Mouse (Mus musculus): ENCODE results near the gene Nfe2l1. TPM values are rescaled to one million over a fixed set of nuclear protein-coding genes. Genes with fewer than 3 reads are reported as not detected.
"Not testable (repeated sequence)": the region's sequence is repeated elsewhere in the genome, so short reads cannot be mapped to it uniquely, and the experiment has no call there.

Gene Nfe2l1
- polyA plus RNA-seq, 1 experiment from 2014 or later = 75.6 TPM

GRCm38 (mm10) chr11:96863206-96863995 lies 33.6 kb upstream of the Nfe2l1 start:
- Histone ChIP-seq H3K36me3 (peaks cover 2% of the 10 kb centered on the region; the same call in 1 of the 2 replicates), H3K4me1 (peaks cover 40% of the 10 kb centered on the region), H3K9me3 (no peaks in the 10 kb centered on the region), H3K9ac (no peak overlapping the region), H3K27ac (peak overlapping the region; percentile 51), H3K27me3 (peaks cover 9% of the 10 kb centered on the region; the same call in 1 of the 2 replicates), H3K4me3 (0 out of 2 replicates have a peak overlapping the region, but pooled peaks have one; percentile 8), H3K4me2 (peak overlapping the region; percentile 39)
- ATAC-seq (ENCODE audit: insufficient number of reproducible peaks, low FRiP score, low TSS enrichment, low read depth) = peak; percentile 37; the same call in 1 of the 2 replicates
- 15% methylated on average over 26 of the region's 26 CpGs for WGBS

DNA sequence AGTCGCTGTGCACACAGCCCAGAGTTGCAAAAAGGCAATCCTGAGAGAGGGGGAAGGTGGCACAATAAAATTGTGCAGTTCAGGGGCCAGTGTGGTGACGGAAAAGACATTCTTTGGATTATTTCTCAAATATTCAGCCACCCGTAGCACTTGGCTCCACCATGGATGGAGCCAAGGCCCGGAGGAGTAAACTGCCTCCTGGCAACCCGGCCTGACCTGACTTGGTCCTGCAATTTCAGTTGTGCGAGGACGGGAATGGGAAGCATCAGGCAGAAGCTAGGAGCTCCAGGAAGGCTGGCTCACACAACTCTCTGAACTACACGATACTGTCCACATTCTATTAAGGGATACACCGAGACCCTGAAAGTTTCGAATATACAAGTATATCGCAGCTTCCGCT lies 32.8 kb upstream of the Nfe2l1 start:
- ATAC-seq (ENCODE audit: insufficient number of reproducible peaks, low FRiP score, low TSS enrichment, low read depth) = no peak
- H3K4me3 ChIP-seq = no peak overlapping the region
- peaks cover 9% of the 10 kb centered on the region; the same call in 1 of the 2 replicates for H3K27me3 ChIP-seq
- no peaks in the 10 kb centered on the region for H3K9me3 ChIP-seq
- H3K9ac ChIP-seq = no peak overlapping the region
- peaks cover 11% of the 10 kb centered on the region for H3K36me3 ChIP-seq
- peaks cover 40% of the 10 kb centered on the region for H3K4me1 ChIP-seq
- H3K4me2 ChIP-seq = no peak overlapping the region
- peak overlapping the region; percentile 17 for H3K27ac ChIP-seq
- 68% methylated on average over 12 of the region's 12 CpGs for WGBS

GRCm38 (mm10) chr11:96861878-96862289 lies 32.1 kb upstream of the Nfe2l1 start:
- Histone ChIP-seq H3K27me3 (peaks cover 9% of the 10 kb centered on the region; the same call in 1 of the 2 replicates), H3K4me1 (peaks cover 40% of the 10 kb centered on the region), H3K9me3 (no peaks in the 10 kb centered on the region), H3K9ac (peak overlapping the region; percentile 20; the same call in 1 of the 2 replicates), H3K4me3 (peak overlapping the region; percentile 46), H3K36me3 (peaks cover 18% of the 10 kb centered on the region), H3K27ac (peak overlapping the region; percentile 72), H3K4me2 (peak overlapping the region; percentile 86)
- ATAC-seq (ENCODE audit: insufficient number of reproducible peaks, low FRiP score, low TSS enrichment, low read depth) = peak; percentile 80
- under 1% methylated on average over 31 of the region's 31 CpGs for WGBS

- H3K4me1 ChIP-seq = peaks cover 40% of the 10 kb centered on the region
- H3K4me2 ChIP-seq = peak overlapping the region; percentile 86
- peak overlapping the region; percentile 72 for H3K27ac ChIP-seq
- no peaks in the 10 kb centered on the region for H3K9me3 ChIP-seq
- H3K27me3 ChIP-seq = peaks cover 9% of the 10 kb centered on the region; the same call in 1 of the 2 replicates
- WGBS = 1% methylated on average over 20 of the region's 20 CpGs
- H3K9ac ChIP-seq = peak overlapping the region; percentile 20; the same call in 1 of the 2 replicates
- ATAC-seq (ENCODE audit: insufficient number of reproducible peaks, low FRiP score, low TSS enrichment, low read depth) = peak; percentile 70
- H3K4me3 ChIP-seq = peak overlapping the region; percentile 46
- peaks cover 22% of the 10 kb centered on the region for H3K36me3 ChIP-seq
These were observed 31.7 kb upstream of the Nfe2l1 start for GRCm38 (mm10) chr11:96861446-96861845.

DNA sequence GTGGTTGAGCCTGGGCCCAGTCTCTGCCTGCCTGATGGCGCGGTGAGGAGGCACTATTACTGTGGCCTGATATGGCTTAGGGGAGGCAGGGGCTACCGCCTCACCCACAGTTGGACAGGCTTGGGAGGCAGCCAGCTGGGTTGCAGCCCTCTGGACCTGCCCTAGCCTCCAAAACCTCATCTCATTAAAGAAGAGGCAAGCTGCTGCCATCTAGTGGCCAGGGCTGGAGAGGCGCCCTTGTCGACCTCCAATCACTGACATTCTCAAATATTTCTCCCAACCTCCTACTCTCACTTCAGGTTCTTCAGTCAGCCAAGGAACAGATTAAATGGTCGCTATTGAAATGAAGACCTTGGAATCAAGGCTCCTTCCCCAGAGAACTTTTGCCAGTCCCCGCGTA lies 30.8 kb upstream of the Nfe2l1 start:
- H3K9ac ChIP-seq = no peak overlapping the region
- no peaks in the 10 kb centered on the region for H3K9me3 ChIP-seq
- peak overlapping the region; percentile 72 for H3K27ac ChIP-seq
- peak; percentile 46; the same call in 1 of the 2 replicates for ATAC-seq (ENCODE audit: insufficient number of reproducible peaks, low FRiP score, low TSS enrichment, low read depth)
- H3K27me3 ChIP-seq = peaks cover 9% of the 10 kb centered on the region; the same call in 1 of the 2 replicates
- peaks cover 26% of the 10 kb centered on the region for H3K36me3 ChIP-seq
- peaks cover 40% of the 10 kb centered on the region for H3K4me1 ChIP-seq
- H3K4me3 ChIP-seq = no peak overlapping the region
- peak overlapping the region; percentile 86; the same call in 1 of the 2 replicates for H3K4me2 ChIP-seq
- WGBS = 5% methylated on average over 8 of the region's 8 CpGs

GRCm38 (mm10) chr11:96859635-96860034 lies 29.9 kb upstream of the Nfe2l1 start:
- H3K4me1 ChIP-seq = peaks cover 40% of the 10 kb centered on the region
- 0 out of 2 replicates have a peak overlapping the region, but pooled peaks have one; percentile 14 for H3K27ac ChIP-seq
- 84% methylated on average over 4 of the region's 4 CpGs for WGBS
- H3K4me3 ChIP-seq = no peak overlapping the region
- peaks cover 9% of the 10 kb centered on the region; the same call in 1 of the 2 replicates for H3K27me3 ChIP-seq
- peaks cover 32% of the 10 kb centered on the region for H3K36me3 ChIP-seq
- ATAC-seq (ENCODE audit: insufficient number of reproducible peaks, low FRiP score, low TSS enrichment, low read depth) = no peak
- H3K9ac ChIP-seq = no peak overlapping the region
- no peak overlapping the region for H3K4me2 ChIP-seq
- H3K9me3 ChIP-seq = no peaks in the 10 kb centered on the region

GRCm38 (mm10) chr11:96857446-96857845 lies 27.7 kb upstream of the Nfe2l1 start:
- Histone ChIP-seq H3K27me3 (0 out of 2 replicates have a peak, but pooled peaks cover 1% of the 10 kb centered on the region), H3K36me3 (peaks cover 48% of the 10 kb centered on the region), H3K4me1 (peaks cover 22% of the 10 kb centered on the region), H3K4me2 (no peak overlapping the region), H3K9me3 (no peaks in the 10 kb centered on the region), H3K4me3 (no peak overlapping the region), H3K9ac (no peak overlapping the region), H3K27ac (no peak overlapping the region)
- 74% methylated on average over 5 of the region's 5 CpGs for WGBS
- no peak for ATAC-seq (ENCODE audit: insufficient number of reproducible peaks, low FRiP score, low TSS enrichment, low read depth)

GRCm38 (mm10) chr11:96849681-96850467 lies 20.1 kb upstream of the Nfe2l1 start, which contains the start of gene Copz2:
Gene Copz2, plus strand, starts transcription at chr11:96849870.
- no peaks in the 10 kb centered on the region for H3K27me3 ChIP-seq
- H3K4me3 ChIP-seq = peak within 1 kb of the TSS; percentile 55
- under 1% methylated on average over 59 of the region's 60 CpGs for WGBS
- peak within 1 kb of the TSS; percentile 80 for H3K27ac ChIP-seq
- ATAC-seq (ENCODE audit: insufficient number of reproducible peaks, low FRiP score, low TSS enrichment, low read depth) = peak; percentile 81
- peak within 1 kb of the TSS; percentile 69 for H3K9ac ChIP-seq
- H3K4me1 ChIP-seq = peaks cover 11% of the 10 kb centered on the region
- H3K4me2 ChIP-seq = peak within 1 kb of the TSS; percentile 65
- no peaks in the 10 kb centered on the region for H3K9me3 ChIP-seq
- peaks cover 17% of the 10 kb centered on the region for H3K36me3 ChIP-seq

DNA sequence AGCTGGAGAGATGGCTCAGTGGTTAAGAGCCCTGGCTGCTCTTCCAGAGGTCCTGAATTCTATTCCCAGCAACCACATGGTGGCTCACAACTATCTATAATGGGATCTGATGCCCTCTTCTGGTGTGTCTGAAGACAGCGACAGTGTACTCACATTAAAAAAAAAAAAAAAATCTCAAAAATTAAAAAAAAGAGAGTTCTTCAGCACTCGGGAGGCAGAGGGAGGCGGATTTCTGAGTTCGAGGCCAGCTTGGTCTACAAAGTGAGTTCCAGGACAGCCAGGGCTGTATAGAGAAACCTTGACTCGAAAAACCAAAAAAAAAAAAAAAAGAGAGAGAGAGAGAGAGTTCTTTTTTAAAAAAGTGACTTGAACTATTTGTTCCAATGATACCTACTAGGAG lies 19.4 kb upstream of the Nfe2l1 start:
- H3K27me3 ChIP-seq; H3K9ac ChIP-seq; ATAC-seq (ENCODE audit: insufficient number of reproducible peaks, low FRiP score, low TSS enrichment, low read depth); H3K9me3 ChIP-seq: not testable (repeated sequence)
- H3K27ac ChIP-seq = peak overlapping the region; percentile 80
- peaks cover 12% of the 10 kb centered on the region for H3K36me3 ChIP-seq
- peak overlapping the region; percentile 55 for H3K4me3 ChIP-seq
- H3K4me2 ChIP-seq = peak overlapping the region; percentile 65
- 72% methylated on average over 5 of the region's 5 CpGs for WGBS
- H3K4me1 ChIP-seq = peaks cover 11% of the 10 kb centered on the region

DNA sequence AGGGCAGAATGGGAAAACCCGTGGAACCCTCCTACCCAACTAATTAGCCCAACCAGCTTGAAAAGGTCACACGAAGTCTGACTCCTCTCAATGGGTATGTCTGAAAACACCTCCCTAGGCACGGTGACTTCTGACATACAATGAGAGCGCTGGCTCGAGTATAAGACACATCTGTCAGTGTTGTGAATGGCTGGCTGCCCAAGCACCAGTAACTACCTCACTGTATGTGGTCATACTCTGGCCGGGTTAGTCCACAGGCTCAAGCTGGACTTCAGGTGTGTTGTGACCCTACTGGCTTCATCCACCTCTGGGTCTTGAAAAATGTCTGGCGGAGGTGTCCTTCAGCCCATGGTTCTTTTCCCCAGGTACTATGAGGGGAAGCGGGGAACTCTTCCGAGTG lies 18.9 kb upstream of the Nfe2l1 start:
- H3K27me3 ChIP-seq = no peaks in the 10 kb centered on the region
- no peak for ATAC-seq (ENCODE audit: insufficient number of reproducible peaks, low FRiP score, low TSS enrichment, low read depth)
- no peak overlapping the region for H3K27ac ChIP-seq
- no peak overlapping the region for H3K4me3 ChIP-seq
- peaks cover 8% of the 10 kb centered on the region for H3K36me3 ChIP-seq
- no peak overlapping the region for H3K4me2 ChIP-seq
- H3K4me1 ChIP-seq = peaks cover 11% of the 10 kb centered on the region
- no peaks in the 10 kb centered on the region for H3K9me3 ChIP-seq
- H3K9ac ChIP-seq = no peak overlapping the region
- WGBS = 72% methylated on average over 9 of the region's 9 CpGs

- Histone ChIP-seq H3K36me3 (no peaks in the 10 kb centered on the region), H3K9ac (no peak overlapping the region), H3K4me1 (peaks cover 11% of the 10 kb centered on the region), H3K27me3 (no peaks in the 10 kb centered on the region), H3K4me2 (no peak overlapping the region), H3K9me3 (no peaks in the 10 kb centered on the region), H3K4me3 (no peak overlapping the region), H3K27ac (no peak overlapping the region)
- 28% methylated on average over 3 of the region's 3 CpGs for WGBS
- ATAC-seq (ENCODE audit: insufficient number of reproducible peaks, low FRiP score, low TSS enrichment, low read depth) = 0 out of 2 replicates have a peak, but pooled peaks have one; percentile 38
These were observed 17.5 kb upstream of the Nfe2l1 start for GRCm38 (mm10) chr11:96847240-96847639.
